Mouse (Mus musculus) brain, embryonic 14.5 days (tissue): ENCODE data around the gene Trim12c. TPM values are rescaled to one million over a fixed set of nuclear protein-coding genes. Genes with fewer than 3 reads are reported as not detected.

Experiments used
- DNase-seq: peaks from one replicate; pipeline ENCODE4 v3.0.0-alpha.2; 2011; ENCODE audit warnings: low read depth
- CTCF ChIP-seq: fragments of 200-500 bp; IDR thresholded peaks from 2 replicates; pipeline ENCODE4 v1.5.1; 2012; ENCODE audit warnings: inconsistent platforms, mild to moderate bottlenecking, moderate library complexity, borderline replicate concordance; ENCODE audit not compliant: insufficient read depth, insufficient read length; ENCODE audit errors: extremely low read depth
- POLR2A ChIP-seq: fragments of 200-500 bp; IDR thresholded peaks from 2 replicates; pipeline ENCODE4 v1.6.1; 2012; ENCODE audit warnings: mild to moderate bottlenecking, inconsistent platforms, borderline replicate concordance; ENCODE audit not compliant: poor library complexity, insufficient read depth, insufficient read length, severe bottlenecking; ENCODE audit errors: extremely low read depth
- polyA plus RNA-seq: library from polyadenylated mRNA; depleted of rRNA; stranded (reverse); fragments of >200 nt; gene quantifications from 2 replicates; pipeline ENCODE4 v1.2.3, GENCODE M21; 2012; rRNA removed

Gene Trim12c
- polyA plus RNA-seq, 1 experiment, result 1.8 TPM

DNA sequence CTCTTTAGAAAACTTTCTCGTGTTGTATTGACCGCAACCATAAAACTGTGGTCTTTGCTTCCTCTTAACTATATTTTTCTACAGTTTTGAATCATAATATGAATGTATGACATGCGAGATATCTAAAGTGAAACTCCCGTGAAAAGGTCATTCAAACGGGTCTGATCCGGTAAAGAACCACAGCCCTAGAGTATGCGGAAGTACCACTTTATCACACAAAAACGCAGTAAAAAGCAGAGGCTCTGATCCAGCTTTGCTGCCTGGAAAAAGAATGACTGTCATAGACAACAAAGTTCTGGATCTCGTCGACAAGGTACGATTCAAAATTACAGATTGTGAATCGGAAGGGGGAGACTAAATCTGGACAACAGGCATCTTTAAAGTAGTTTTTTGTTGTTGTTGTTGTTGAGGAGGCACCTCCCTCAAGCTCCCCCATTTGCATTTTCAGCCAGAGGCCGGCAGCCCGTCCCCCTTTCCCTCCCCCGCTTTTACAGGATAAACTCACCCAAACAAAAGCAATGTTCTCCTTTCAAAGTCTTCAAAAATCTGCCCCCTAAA, 38.3 kb downstream of the Trim12c start:
- DNase-seq, result peak; percentile 15
- TF ChIP-seq POLR2A (no peak), CTCF (no peak)

DNA sequence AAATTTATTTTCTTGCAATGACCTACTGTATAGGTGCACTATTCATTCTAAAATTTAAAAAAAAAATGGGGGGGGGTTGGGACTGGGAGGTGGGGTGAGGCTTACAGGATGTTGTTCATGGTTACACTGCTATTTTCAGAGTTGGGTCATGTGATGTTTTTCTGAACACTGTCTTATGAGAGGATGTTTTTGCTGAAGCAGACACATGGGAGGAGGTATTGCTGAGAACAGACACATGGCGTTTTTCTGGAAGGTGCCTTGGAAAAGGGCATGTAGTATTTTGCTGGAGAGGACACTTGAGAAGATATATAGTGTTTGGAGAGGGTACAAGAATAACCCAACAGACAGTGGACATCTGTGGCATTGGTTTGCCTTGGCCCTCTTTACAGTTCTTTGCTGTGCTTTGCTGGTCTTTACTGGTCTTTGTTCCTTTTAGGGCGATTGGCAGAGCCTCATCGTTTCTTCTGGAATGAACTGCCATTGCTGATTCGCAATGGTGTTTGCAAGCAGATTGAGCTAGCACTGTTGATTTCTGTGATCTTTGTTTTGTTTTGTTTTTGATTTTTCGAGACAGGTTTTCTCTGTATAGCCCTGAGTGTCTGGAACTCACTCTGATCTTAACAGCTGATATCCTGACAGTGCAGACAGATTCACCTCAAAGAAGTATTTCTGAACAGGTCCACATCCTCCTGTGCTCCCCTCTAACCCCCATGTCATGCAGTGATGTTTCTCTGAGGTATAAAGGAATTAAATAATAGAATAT, 61.3 kb downstream of the Trim12c start:
- no peak for DNase-seq
- no peak for TF ChIP-seq CTCF
- no peak for TF ChIP-seq POLR2A

DNA sequence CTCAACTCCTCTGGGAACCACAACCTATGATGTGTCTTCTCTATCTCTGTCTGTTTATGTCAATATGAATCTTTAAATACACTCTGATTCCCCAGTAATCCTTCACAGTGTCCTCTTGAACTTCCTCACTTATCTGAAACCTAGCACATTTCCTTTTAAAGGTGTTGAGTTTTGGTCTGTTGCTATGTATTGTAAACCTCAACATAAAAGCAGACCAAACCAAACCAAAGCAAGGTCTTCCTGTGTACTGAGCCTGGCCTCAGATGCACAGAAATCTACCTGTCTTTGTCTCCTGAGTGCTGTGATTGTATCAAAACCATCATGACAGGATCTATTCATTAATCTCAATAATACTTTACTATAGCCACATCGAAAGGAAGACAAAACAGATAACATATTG, 62.5 kb downstream of the Trim12c start:
- TF ChIP-seq POLR2A (no peak), CTCF (no peak)
- no peak for DNase-seq

Other genes with a start within 250 kb of the Trim12c start
- gene Olfr646, start 248.5 kb downstream of the Trim12c start, polyA plus RNA-seq, result not detected in 2 replicates
- not detected in 2 replicates for gene Ubqln5, start 223.5 kb downstream of the Trim12c start, polyA plus RNA-seq
- not detected in 2 replicates for gene Olfr643, start 216.0 kb downstream of the Trim12c start, polyA plus RNA-seq
- gene Ubqln3, start 210.1 kb downstream of the Trim12c start, polyA plus RNA-seq, result not detected in 2 replicates
- gene Ubqlnl, start 202.8 kb downstream of the Trim12c start, polyA plus RNA-seq, result not detected in 2 replicates
- gene Olfm5, start 188.5 kb downstream of the Trim12c start, polyA plus RNA-seq, result not detected in 2 replicates
- 0.08 and 0.10 TPM in 2 replicates for gene Olfr648, start 170.0 kb downstream of the Trim12c start, polyA plus RNA-seq
- not detected in 2 replicates for gene Olfr649, start 157.4 kb downstream of the Trim12c start, polyA plus RNA-seq
- gene Trim6, start 134.6 kb downstream of the Trim12c start, polyA plus RNA-seq, result 0.29 and 0.47 TPM in 2 replicates
- gene Trim34a, start 108.9 kb downstream of the Trim12c start, polyA plus RNA-seq, result 1.3 and 1.4 TPM in 2 replicates
- 0.09 and 0.15 TPM in 2 replicates for gene Trim5, start 65.3 kb downstream of the Trim12c start, polyA plus RNA-seq
- gene Trim12a, start 37.9 kb downstream of the Trim12c start, polyA plus RNA-seq, result 1.4 and 2.0 TPM in 2 replicates
- gene Trim34b, start 23.9 kb downstream of the Trim12c start, polyA plus RNA-seq, result 0.08 TPM in 1 of 2 replicates, not detected in the other
- gene Trim30b, start 16.5 kb upstream of the Trim12c start, polyA plus RNA-seq, result 0.03 and 0.06 TPM in 2 replicates
- not detected in 2 replicates for gene Trim30c, start 47.5 kb upstream of the Trim12c start, polyA plus RNA-seq
- gene Trim30a, start 111.8 kb upstream of the Trim12c start, polyA plus RNA-seq, result 0.64 and 0.79 TPM in 2 replicates
- gene Trim30d, start 154.5 kb upstream of the Trim12c start, polyA plus RNA-seq, result 0.21 and 0.33 TPM in 2 replicates
- gene Olfr651, start 196.8 kb upstream of the Trim12c start, polyA plus RNA-seq, result not detected in 2 replicates
- gene Olfr652, start 207.5 kb upstream of the Trim12c start, polyA plus RNA-seq, result not detected in 2 replicates
- not detected in 2 replicates for gene Olfr653, start 224.0 kb upstream of the Trim12c start, polyA plus RNA-seq
- not detected in 2 replicates for gene Olfr654, start 233.7 kb upstream of the Trim12c start, polyA plus RNA-seq
- gene Olfr655, start 248.4 kb upstream of the Trim12c start, polyA plus RNA-seq, result not detected in 2 replicates